Mouse (Mus musculus) T-helper 1 cell (primary cell): ENCODE data around the gene Masp1.

Experiments used
- in situ Hi-C: fragments of 300-600 bp; cut with MboI, MseI; formaldehyde crosslinking; loops from one replicate; pipeline ENCODE4 v1.15.1; 2025; ENCODE audit warnings: high pct_unique_total_duplicates

Gene Masp1

GRCm38 (mm10) chr16:23513401-23513800, 7.2 kb downstream of the Masp1 start:
- in situ Hi-C loops: no loop called here

- in situ Hi-C loops: no loop called here
These were observed 9.3 kb downstream of the Masp1 start for GRCm38 (mm10) chr16:23511166-23511935.

GRCm38 (mm10) chr16:23505904-23506687, 14.5 kb downstream of the Masp1 start:
- in situ Hi-C loops: no loop called here

GRCm38 (mm10) chr16:23504320-23504744, 16.3 kb downstream of the Masp1 start:
- in situ Hi-C loops: no loop called here

DNA sequence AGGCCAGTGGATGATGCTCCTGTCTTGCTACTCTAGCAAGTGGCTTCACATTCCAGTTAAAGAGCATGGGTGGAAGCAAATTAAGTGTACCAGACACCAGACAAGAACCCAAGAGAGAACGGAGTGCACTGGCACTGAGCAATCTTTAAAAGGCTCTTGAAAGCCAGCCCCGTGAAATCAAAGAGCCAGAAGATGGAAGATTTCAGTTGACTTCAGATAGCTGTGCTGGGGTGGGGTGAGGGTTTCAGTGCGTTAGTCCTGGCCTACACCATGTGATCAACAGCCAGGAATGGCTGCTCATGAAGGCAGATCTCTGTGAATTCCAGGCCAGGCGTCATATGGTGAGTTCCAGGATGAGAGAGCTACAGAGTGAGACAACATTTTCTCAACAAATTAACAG, 17.3 kb downstream of the Masp1 start:
- in situ Hi-C loops: no loop called here

DNA sequence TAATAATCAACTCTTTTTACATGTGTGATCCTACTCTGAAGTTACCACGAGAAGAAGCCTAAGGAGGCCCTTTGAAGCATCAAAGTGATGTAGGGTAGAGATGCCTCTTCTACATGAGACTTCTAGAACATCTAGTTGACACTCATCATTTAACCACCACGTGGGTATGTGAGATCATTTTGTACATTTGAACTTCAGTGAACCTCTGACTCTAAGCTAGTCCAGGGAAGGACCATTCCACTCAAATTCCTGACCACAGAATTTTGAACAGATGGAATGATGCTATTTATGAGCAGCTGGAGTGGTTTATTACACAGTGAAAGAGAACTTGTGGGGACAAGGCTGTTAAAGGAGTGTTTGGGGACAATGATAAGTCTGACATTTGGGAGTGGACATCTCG, 18.1 kb downstream of the Masp1 start:
- in situ Hi-C loops: no loop called here

- in situ Hi-C loops: no loop called here
These were observed 19.3 kb downstream of the Masp1 start for GRCm38 (mm10) chr16:23501288-23501687.

DNA sequence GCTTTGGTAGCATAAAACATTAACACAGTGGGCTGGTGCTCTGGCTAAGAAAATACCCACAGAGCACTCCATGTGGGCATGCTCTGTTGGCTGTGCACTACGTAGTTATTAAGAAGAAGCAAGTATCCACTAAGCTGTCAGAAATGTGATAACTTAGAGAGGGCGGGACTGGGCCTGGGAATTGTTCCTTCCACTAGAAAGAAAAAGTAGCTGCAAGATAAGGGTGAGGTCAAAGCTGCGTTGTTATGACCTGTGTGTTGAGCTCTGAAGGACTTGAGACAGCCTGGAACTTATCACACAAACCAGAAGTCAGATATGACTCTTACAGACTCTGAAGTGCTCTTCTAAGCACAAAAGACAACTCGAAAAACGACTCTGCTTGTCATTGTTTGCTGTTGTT, 20.1 kb downstream of the Masp1 start:
- in situ Hi-C loops: no loop called here

DNA sequence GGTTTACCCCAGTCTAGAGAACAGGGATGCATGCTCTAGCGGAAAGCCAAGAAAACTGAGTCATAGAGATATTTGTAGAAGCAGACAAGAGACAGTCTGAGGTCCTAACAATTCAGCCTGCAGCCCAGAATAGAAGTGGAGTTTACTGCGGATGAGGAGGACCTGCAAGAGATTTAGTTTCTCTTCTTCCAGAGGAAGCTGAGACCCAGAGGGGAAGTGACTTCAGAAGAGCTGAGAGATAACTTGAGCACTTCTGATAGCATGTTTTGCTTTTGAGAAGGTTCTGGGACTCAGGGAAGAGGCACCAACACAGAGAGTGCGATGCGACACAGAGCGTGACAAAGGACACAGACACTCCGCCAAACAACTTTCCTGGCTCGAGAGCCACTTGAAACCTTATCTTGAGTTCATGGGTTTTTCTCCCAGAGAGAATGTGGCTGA, 21.9 kb downstream of the Masp1 start:
- in situ Hi-C loops: no loop called here

GRCm38 (mm10) chr16:23497881-23498280, 22.7 kb downstream of the Masp1 start:
- in situ Hi-C loops: no loop called here

- in situ Hi-C loops: no loop called here
These were observed 23.2 kb downstream of the Masp1 start for GRCm38 (mm10) chr16:23497440-23497839.

DNA sequence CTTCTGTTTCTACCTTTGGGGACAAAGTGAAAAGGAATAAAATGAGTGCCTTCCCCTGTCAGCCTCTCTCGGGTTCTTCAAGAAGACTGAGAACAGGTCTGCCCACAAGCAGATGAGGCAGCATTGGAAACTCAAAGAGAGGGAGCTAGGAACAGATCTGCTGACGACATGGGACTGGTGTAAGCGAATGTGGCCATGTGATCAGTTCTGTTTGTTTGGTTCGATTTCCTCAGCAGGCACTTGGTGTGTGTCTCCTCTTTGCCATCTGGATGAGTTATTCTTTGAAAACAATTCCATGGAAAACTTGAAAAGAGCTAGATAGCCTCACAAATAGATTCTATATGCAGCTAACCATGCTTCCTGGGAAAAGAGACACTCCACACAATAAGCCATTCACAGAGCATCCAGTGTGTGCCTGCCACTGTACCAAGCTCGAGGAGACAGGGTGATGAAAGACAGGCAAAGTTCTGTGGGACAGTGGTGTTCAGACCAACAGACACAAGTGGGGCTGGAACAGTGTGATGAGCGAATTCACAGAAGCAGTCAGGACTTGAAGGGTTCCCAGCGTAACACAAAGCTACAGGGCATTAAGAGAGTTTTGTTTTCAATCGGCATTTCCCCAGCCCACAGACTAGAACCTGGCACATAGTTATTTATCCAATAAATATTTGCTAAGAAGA, 24.2 kb downstream of the Masp1 start:
- in situ Hi-C loops: no loop called here

- in situ Hi-C loops: no loop called here
These were observed 27.8 kb downstream of the Masp1 start for GRCm38 (mm10) chr16:23492783-23493182.

GRCm38 (mm10) chr16:23483292-23483691, 37.3 kb downstream of the Masp1 start:
- in situ Hi-C loops: no loop called here

DNA sequence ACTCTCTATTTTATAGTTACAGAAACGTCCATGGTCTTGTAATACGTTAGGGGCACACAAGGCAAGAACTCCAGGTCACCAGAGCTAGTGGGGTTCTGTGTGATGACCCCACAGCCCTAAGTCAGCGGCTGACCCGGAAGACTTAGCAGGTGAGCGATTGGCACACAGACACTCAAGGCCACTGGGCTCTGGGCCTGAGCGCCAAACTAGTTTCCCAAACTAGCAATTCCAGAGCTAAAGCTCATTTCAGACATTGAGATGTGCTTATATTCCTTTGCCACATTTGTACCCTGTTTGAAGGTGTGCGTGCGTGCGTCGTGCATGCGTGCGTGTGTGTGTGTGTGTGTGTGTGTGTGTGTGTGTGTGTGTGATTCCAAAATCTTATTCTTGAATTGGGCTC, 37.8 kb downstream of the Masp1 start:
- in situ Hi-C loops: no loop called here

GRCm38 (mm10) chr16:23482218-23482617, 38.4 kb downstream of the Masp1 start:
- in situ Hi-C loops: no loop called here

DNA sequence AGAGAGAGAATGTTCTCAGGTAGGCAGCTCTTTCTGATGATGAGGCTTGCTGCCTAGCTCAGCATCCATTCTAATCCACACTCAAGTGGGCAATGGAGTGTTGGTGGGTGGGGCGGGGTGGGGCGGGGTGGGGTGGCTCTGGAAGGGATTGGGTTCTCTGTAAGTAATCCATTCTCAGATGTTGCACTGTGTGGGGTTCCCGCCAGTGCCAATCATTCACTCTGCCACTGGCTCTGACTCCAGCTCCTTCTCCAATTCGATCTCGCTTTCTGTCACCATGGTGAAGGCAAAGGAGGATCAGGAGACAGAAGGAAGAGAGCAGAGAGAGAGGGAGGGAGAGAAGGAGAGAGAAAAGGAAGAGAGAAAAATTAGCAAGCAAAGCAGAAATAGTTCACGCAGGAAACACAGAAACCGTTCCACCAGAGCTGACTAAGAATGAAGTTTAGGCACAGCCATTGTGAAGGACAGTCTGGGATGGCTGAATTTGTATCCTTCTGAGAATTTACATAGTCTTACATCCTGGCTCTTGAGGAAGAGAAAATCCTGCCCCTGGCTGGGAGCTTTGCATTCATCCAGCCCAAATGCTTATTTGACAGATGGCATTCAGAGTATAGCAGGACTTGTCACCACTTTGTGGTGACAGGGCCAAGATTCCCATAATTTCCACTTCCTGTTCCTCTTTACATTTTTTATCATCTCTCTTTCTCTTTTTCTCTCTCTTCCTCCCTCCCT, 40.6 kb downstream of the Masp1 start:
- in situ Hi-C loops: no loop called here

GRCm38 (mm10) chr16:23476598-23476997, 44.0 kb downstream of the Masp1 start:
- in situ Hi-C loops: no loop called here

GRCm38 (mm10) chr16:23475651-23476050, 45.0 kb downstream of the Masp1 start:
- in situ Hi-C loops: no loop called here

- in situ Hi-C loops: no loop called here
These were observed 48.6 kb downstream of the Masp1 start for GRCm38 (mm10) chr16:23472046-23472445.

GRCm38 (mm10) chr16:23471551-23471950, 49.1 kb downstream of the Masp1 start:
- in situ Hi-C loops: no loop called here
